Mouse (Mus musculus): ENCODE measurements around the gene Oas2.

DNA sequence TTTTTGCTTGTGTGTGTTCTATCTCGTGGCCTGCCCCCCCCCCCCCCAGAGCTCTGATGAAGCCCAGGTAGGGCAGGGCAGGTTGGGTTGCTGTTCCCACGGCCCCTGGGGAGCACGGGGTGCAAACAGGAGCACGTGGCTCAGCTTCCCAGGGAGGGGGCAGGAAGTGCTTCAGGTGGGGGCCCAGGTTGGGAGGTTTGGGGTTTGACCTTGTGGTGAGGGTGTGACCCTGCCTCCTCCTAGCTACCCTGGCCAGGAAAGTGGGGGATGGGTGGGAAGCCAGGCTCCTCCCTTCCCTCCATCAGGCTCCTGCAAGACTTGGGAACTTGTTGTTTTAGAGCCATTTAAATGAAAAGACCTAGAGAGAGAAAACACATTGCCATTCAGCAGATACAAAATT, 61.2 kb downstream of the Oas2 start:
- no peak for TF ChIP-seq CTCF (IDR thresholded peaks at IDR 0.05; ENCODE audit: low read depth, low read length)
- no peak for TF ChIP-seq GATA1 (IDR thresholded peaks at IDR 0.05; ENCODE audit: borderline replicate concordance, low read length)
- TF ChIP-seq POLR2AphosphoS5 (IDR thresholded peaks at IDR 0.05; ENCODE audit: insufficient replicate concordance, low read depth, low read length) = no peak

Data from G1E (cell line).